Mouse (Mus musculus) left cerebral cortex, adult 2 months (tissue): Measurements from ENCODE around the gene Mcoln3. TPM values are rescaled to one million over a fixed set of nuclear protein-coding genes. Genes with fewer than 3 reads are reported as not detected.

Experiments used
- DNase-seq, 2 experiments: peaks; one replicate each; pipeline ENCODE4 v3.0.0; 2021 to 2022; ENCODE audit warnings: low spot score in 2 of 2, mixed read lengths in 1 of 2; ENCODE audit errors: extremely low spot score in 1 of 2
- H3K27ac ChIP-seq: fragments of 200-600 bp; 2 replicates; pipeline ENCODE4 v1.8.1; 2022
- H3K4me3 ChIP-seq: fragments of 200-600 bp; 2 replicates; pipeline ENCODE4 v1.8.1; 2022
- CTCF ChIP-seq: fragments of 200-600 bp; IDR thresholded peaks from 2 replicates; pipeline ENCODE4 v1.8.1; 2022; ENCODE audit warnings: antibody characterized with exemption, mild to moderate bottlenecking, moderate library complexity
- intact Hi-C: fragments of 180-260 bp; cut with DNase I; formaldehyde crosslinking; loops from one replicate; pipeline ENCODE4 v1.15.1; 2025
- total RNA-seq, 2 experiments: library from RNA; stranded (reverse); gene quantifications; 2 replicates each; pipeline ENCODE4 v1.2.3; 2021

The Mcoln3 gene
- total RNA-seq, 2 experiments from 2014 or later, result not detected

DNA sequence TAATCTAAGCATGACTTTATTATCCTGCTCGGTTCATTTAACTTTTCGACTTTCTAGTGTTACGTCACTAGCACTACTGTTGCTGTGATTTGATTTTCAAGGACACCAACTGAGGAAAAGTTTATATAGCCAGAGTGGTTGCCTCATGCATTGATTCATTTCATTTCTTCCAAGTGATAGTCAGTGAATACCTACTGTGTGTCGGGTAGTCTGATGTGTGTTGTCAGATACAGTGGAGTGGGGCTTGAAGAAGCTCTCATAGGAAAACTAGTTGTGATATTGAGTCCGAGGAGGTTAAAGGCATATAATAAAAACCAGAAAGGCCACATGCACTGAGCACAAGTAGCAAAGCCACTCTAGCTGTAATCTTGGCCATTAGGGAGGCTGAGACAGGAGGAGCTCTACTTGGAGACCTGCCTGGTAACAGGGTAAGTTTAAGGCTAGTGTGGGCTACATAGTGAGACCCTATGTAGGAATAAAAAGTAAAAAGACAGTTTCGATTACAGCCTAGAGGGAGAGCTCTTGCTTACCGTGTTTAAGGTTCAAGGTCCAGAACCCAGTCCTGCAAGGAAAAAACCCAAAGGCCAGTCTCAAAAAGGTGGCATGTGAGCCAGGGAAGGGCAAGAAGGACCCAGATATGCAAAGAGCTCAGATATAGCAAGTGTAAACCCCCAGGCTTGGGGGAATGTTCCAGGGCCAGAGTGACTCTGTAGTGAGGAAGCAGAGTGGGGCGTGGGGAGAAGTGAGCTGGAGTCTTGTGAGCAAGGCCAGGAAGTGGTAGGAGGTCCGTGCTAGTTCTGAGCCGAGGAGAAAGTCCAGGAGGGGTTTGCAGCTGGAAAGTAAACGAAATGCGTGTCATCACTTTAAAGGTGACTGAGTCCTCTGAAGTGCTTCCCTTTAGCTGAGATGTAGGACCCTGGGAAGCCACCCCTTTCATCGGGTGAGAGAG lies 38.7 kb downstream of the Mcoln3 start:
- Histone ChIP-seq H3K4me3 (no peak overlapping the region), H3K27ac (no peak overlapping the region)
- intact Hi-C loops, result no loop called here
- no peak for DNase-seq
- TF ChIP-seq CTCF, result no peak

DNA sequence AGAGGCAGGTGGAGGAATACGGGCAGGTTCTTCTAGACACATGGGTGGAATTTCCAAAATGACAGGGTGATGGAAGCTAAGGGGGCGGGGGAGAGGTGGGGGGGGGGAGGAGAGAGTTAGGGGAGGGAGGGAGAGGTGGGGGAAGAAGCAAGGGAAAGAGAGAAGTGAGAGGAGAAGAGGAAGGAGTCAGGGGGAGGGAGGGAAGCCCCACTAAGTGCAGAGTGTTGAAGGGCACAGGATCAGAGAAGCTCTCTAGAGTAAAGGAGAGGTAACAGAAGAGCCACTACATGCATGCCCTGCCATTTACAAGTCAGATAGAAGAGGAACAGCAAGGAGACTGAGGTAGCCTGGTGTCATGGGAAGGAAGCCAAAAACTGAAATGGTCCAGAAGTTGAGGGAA lies 39.6 kb downstream of the Mcoln3 start:
- no peak for TF ChIP-seq CTCF
- intact Hi-C loops, result no loop called here
- H3K4me3 ChIP-seq, result no peak overlapping the region

DNA sequence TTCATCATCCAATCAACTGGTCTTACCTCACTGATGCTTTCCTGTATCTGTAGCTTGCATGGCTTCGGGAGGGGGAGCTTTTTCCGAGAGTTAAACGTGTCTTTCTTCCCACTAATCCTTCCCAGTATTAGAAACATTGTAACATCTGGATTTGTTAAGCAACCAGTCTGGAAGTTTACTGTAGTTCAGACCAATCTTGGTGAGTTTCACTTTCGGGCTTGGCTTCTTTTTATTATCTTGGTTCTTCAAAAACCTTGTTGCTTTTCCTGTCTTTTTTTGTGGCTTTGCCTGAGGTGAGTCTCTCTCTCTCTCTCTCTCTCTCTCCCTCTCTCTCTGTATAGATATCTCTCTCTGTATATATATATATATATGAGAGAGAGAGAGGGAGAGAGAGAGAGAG lies 40.8 kb downstream of the Mcoln3 start:
- no peak for DNase-seq
- intact Hi-C loops, result no loop called here
- no peak for TF ChIP-seq CTCF
- Histone ChIP-seq H3K4me3 (no peak overlapping the region), H3K27ac (no peak overlapping the region)

More for the DNA sequence above, 39.6 kb downstream of the Mcoln3 start:
- no peak for DNase-seq
- H3K27ac ChIP-seq, result no peak overlapping the region

DNA sequence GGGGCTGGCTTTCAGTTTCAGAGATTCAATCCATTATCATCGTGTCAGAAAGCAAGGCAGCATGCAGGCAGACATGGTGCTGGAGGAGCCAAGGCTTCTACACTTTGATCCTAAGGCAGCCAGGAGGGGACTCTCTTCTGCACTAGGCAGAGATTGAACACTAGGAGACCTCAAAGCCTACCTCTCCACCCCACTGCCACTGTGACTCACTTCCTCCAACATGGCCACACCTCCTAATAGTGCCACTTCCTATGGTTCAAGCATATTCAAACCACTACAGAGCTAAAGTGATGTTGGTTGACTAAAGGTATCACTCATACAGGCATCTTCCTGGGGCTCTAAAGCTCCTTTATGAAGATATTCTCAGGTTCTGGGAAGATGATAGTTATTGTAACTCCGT lies 42.1 kb downstream of the Mcoln3 start:
- intact Hi-C loops, result no loop called here
- no peak overlapping the region for H3K4me3 ChIP-seq
- no peak overlapping the region for H3K27ac ChIP-seq
- no peak for DNase-seq
- no peak for TF ChIP-seq CTCF

DNA sequence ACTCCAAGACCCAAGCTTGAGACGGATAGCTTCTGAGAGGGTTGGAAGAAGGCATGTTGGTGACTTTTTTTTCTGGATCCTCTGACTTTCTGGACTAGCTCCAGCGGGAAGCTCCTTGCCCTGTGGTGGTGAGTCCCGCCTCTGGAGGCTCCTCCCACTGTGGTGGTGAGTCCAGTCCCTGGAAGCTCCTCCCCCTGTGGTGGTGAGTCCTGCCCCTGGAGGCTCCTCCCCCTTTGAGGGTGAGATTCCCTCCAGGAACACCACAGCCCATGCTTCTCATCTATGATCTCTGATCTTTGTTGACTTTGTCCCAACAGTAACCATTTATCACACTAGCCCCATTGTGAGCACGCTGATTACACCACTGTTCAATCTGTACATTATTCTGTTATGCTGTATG lies 44.9 kb downstream of the Mcoln3 start:
- no peak overlapping the region for H3K4me3 ChIP-seq
- no peak for TF ChIP-seq CTCF
- no peak for DNase-seq
- intact Hi-C loops, result no loop called here
- no peak overlapping the region for H3K27ac ChIP-seq

DNA sequence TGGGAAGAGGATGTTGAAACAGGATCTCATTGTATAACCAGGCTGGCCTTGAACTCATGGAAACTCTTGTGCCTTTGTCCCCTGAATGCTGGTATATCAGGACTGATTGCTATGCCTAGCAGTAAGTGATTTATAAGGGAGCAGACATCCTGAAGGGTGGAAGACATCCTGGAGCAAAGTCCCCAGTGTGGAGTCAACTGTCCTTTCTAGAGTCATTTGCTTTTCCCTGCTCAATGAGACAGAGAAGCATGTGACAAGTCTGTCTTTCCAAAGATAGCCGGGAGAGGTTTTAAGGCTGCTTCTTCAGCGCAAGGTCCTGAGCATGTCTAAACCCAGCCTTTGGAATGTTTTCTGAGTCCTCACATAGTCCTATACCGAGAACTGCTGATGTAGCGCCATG lies 52.1 kb downstream of the Mcoln3 start:
- intact Hi-C loops, result no loop called here
- Histone ChIP-seq H3K27ac (no peak overlapping the region), H3K4me3 (no peak overlapping the region)
- DNase-seq, result no peak
- TF ChIP-seq CTCF, result no peak

DNA sequence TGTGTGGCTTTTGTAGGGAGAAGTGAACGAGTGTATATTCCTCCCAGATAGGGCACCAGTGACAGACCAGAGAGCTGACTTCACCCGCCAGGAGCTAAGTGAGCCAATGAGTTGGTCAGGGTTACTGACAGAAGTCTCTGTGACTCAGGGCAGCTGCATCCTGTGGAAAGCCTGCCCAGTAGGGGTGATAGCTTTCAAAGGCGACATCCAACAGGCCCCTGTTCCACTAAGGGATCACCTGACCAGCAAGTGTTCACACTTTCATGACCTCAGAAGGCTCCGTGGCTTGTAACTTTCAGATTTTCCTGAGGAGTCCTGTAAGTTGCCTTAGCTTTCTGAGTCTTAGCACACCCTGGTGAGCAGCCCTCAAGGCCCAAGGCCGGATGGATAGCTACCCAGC lies 55.8 kb downstream of the Mcoln3 start:
- intact Hi-C loops, result no loop called here
- no peak for DNase-seq
- no peak for TF ChIP-seq CTCF
- H3K27ac ChIP-seq, result no peak overlapping the region
- H3K4me3 ChIP-seq, result no peak overlapping the region

DNA sequence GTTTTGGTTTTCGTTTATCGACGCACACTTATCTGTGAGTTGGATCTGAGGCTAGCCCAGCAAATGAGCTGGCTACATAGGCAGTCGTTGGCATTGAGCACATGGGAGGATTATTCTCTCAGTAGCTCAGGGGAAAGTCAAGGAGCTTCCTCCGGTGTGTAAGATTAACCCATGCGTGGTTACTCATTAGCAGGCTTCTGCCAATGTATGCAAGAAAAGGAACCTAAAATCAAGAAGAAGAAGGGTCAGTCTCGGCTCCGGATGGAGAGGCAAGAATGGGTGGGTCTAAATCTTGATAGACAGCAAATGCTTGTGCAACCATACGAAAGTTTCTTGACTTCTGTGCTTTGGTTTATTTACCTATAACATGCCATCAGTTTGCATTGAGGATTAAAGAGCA lies 57.0 kb downstream of the Mcoln3 start:
- intact Hi-C loops, result no loop called here
- DNase-seq, result no peak
- Histone ChIP-seq H3K4me3 (no peak overlapping the region), H3K27ac (no peak overlapping the region)
- TF ChIP-seq CTCF, result no peak

DNA sequence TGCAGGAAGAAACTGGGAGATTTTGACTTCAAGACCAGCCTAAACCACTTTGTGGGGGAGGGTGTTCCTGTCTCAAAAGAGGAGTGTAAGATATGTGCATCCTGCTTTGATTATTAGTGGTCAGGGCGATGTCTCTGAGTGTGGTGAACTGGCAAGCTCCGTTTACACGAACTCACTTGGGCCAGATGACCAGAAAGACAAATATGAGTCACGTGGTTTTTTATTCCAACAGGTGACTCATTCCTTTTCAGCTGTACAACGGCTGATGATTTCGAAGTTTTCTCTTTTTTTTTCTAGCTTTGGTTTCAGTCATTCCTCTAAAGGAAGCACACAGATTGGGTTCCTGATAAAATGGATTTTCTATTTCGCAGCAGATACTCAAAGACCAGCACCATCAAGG lies 60.0 kb downstream of the Mcoln3 start:
- Histone ChIP-seq H3K4me3 (no peak overlapping the region), H3K27ac (no peak overlapping the region)
- TF ChIP-seq CTCF, result no peak
- no peak for DNase-seq
- intact Hi-C loops, result loop anchor here (5.0 kb wide), 1 partner anchor 75 kb away; no protein-coding TSS in a partner anchor

DNA sequence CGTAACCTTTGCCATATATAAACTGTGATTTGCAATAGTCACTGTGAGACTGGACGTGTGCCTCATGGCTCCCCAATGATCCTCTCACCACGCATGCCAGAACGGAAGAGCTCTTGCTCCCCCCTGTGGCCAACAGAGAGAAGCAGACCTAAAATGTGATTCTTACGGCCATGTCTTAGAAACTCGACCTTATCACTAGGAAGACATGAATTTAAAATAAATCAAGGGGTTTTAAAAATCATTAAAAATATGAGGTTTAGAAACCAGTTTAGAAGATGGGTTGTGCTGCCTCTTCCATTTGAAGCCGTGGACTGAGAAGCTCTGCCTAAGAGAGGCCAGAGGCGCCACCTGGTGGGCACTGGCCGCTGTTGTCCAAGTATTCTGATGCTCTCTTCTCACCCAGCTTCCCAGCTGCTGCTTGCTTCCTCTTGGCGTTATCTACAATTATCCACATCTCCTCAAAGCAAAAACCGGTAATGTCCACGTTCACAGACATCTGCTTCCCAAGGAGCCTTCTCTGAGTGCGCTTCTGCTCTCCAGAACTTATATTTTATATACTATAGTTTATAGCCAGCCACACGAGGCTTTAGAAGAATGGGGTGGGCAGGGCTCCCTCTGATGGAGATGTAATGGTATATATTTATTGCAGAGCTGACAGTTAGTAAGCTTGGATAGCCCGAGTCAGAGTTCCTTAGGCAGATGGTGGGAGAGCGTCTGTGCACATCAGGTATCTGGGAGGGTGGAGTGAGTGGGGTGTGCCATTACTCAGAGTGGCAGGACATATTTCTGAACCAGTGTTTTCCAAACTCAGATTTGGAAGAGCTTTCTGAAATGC lies 60.7 kb downstream of the Mcoln3 start:
- intact Hi-C loops, result loop anchor here (1.0 to 5.0 kb wide), 4 partner anchors 76 to 235 kb away; no protein-coding TSS in a partner anchor
- Histone ChIP-seq H3K27ac (no peak overlapping the region), H3K4me3 (peak overlapping the region; percentile 29)
- peak; percentile 79 to 81 for DNase-seq
- peak; percentile 83 for TF ChIP-seq CTCF

DNA sequence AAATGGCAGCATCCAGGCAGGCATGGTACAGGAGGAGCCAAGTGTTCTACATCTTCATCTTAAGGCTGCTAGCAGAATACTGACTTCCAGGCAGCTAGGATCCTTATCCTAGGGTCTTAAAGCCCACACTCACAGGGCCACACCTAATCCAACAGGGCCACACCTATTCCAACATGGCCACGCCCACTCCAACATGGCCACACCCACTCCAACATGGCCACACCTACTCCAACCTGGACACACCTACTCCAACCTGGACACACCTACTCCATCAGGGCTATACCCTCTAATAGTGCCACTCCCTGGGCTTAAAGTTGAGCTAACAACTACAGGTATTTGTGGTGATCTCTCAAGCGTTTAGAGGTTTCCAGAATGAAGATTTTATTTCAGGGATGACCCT lies 63.1 kb downstream of the Mcoln3 start:
- H3K27ac ChIP-seq, result no peak overlapping the region
- no peak overlapping the region for H3K4me3 ChIP-seq
- DNase-seq, result no peak
- TF ChIP-seq CTCF, result no peak
- intact Hi-C loops, result loop anchor here (10.0 kb wide), 1 partner anchor 324 kb away; no protein-coding TSS in a partner anchor

DNA sequence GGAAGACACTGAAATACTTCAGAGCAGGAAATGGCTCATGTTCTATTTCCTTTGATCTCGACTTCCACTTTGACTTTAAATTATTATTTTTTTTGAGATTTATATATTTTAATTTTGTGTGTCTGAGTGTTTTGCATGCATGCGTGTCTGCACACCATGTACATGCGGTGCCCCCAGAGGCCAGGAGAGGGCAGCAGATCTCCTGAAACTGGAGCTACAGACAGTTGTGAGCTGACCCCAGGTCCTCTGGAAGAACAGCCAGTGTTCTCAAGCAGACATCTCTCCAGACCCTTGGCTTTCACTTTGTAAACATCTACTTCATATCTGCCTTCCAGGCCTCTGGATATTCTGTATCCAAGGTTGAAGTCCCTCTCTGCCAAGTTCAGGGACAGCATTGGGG lies 63.7 kb downstream of the Mcoln3 start:
- intact Hi-C loops, result loop anchor here (10.0 kb wide), 1 partner anchor 324 kb away; no protein-coding TSS in a partner anchor
- H3K27ac ChIP-seq, result no peak overlapping the region
- DNase-seq, result peak in 1 of 2 experiments; percentile 40
- no peak overlapping the region for H3K4me3 ChIP-seq
- TF ChIP-seq CTCF, result peak; percentile 60
